Mouse (Mus musculus): ENCODE data around the gene Spint2. TPM values are rescaled to one million over a fixed set of nuclear protein-coding genes. Genes with fewer than 3 reads are reported as not detected.
"Not testable (repeated sequence)": the region's sequence is repeated elsewhere in the genome, so short reads cannot be mapped to it uniquely, and the experiment has no call there.

Spint2 gene
- polyA plus RNA-seq, 1 experiment from 2014 or later: 98.5 TPM

DNA sequence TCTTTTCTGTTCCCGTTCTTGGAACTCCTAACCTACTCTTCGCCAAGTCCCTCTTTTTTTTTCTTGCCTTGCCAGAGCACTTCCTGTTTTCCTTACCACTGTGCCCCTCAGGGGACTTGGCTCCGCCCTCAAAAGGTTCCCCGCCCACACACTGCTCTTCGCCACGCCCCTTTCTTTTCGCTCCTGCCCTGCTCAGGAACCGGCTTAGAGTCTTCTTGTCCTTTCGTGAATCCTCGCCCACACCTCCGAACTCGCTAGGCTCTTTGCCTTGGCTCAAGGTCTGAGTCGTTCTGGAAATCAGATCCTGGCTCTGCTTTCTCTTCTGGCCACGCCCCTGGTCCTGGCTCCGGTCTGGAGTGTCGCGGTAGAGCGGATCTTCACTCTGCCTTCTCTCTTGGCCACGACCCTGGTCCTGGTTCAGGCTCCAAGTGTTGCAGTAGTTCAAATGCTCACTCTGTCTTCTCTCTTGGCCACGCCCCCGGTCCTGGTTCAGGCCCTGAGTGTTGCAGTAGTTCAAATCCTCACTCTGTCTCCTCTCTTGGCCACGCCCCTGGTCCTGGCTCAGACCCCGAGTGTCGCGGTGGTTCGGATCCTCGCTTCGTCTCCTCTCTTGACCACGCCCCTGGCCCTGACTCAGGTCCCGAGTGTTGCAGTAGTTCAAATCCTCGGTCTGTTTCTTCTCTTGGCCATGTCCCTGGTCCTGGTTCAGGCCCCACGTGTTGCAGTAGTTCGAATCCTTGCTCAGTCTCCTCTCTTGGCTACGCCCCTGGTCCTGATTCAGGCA is 70.1 kb downstream of the Spint2 start:
- H3K9ac ChIP-seq (ENCODE audit: low read length): peak overlapping the region; percentile 14; the same call in 1 of the 2 replicates

DNA sequence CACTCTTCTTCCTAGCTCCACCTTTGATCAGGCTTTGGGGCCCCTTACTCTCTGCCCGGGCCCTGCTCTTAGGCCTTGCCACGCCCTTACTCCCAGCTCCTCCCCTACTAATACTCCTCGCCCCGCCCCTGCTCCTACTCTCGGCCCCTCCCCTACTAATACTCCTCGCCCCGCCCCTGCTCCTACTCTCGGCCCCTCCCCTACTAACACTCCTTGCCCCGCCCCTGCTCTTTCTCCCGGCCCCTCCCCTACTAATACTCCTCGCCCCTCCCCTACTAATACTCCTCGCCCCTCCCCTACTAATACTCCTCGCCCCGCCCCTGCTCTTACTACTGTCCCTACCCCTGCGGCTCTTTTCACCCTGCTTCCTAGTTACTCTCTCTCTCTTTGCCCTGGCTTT is 70.7 kb downstream of the Spint2 start:
- H3K4me1 ChIP-seq (ENCODE audit: control insufficient read depth in 2 of 2, insufficient read depth in 2 of 2, low read length in 2 of 2); H3K9me3 ChIP-seq (ENCODE audit: control insufficient read depth, low read length); H3K27me3 ChIP-seq (ENCODE audit: control insufficient read depth, insufficient read depth, low read length); H3K36me3 ChIP-seq (ENCODE audit: control insufficient read depth, insufficient read depth, low read length): not testable (repeated sequence)
- WGBS: 16% methylated on average over 14 of the region's 15 CpGs
- ATAC-seq (ENCODE audit: insufficient number of reproducible peaks, insufficient read depth, low FRiP score, low read depth): peak; percentile 29; the same call in 1 of the 2 replicates
- Histone ChIP-seq H3K9ac (ENCODE audit: low read length) (peak overlapping the region; percentile 14; the same call in 1 of the 2 replicates), H3K4me2 (ENCODE audit: low read length) (peak overlapping the region; percentile 58), H3K4me3 (ENCODE audit: control insufficient read depth in 1 of 2, insufficient read depth in 1 of 2, low read depth in 1 of 2, low read length in 2 of 2) (peak overlapping the region; percentile 44 to 59), H3K27ac (replicated peaks in 1 of 2; ENCODE audit: control insufficient read depth in 1 of 2, insufficient read depth in 1 of 2, low read depth in 2 of 2, low read length in 2 of 2) (peak overlapping the region; percentile 46 to 68; a peak in 1 of 4 replicates)

More for the DNA sequence above, 70.1 kb downstream of the Spint2 start:
- peak; percentile 78 for ATAC-seq (ENCODE audit: insufficient number of reproducible peaks, insufficient read depth, low FRiP score, low read depth)
- Histone ChIP-seq H3K27me3 (ENCODE audit: control insufficient read depth, insufficient read depth, low read length) (peaks cover 8% of the 10 kb centered on the region; the same call in 1 of the 2 replicates), H3K4me1 (ENCODE audit: control insufficient read depth in 2 of 2, insufficient read depth in 2 of 2, low read length in 2 of 2) (peaks cover 4 to 5% of the 10 kb centered on the region in 2 experiments; a peak in 1 of 4 replicates), H3K9me3 (ENCODE audit: control insufficient read depth, low read length) (peaks cover 12% of the 10 kb centered on the region; the same call in 1 of the 2 replicates), H3K27ac (replicated peaks in 1 of 2; ENCODE audit: control insufficient read depth in 1 of 2, insufficient read depth in 1 of 2, low read depth in 2 of 2, low read length in 2 of 2) (peak overlapping the region; percentile 46 to 68; a peak in 2 of 4 replicates), H3K4me3 (ENCODE audit: control insufficient read depth in 1 of 2, insufficient read depth in 1 of 2, low read depth in 1 of 2, low read length in 2 of 2) (peak overlapping the region; percentile 44 to 59), H3K36me3 (ENCODE audit: control insufficient read depth, insufficient read depth, low read length) (no peaks in the 10 kb centered on the region), H3K4me2 (ENCODE audit: low read length) (peak overlapping the region; percentile 58)
- 3% methylated on average over 34 of the region's 34 CpGs for WGBS

Other genes starting within 250 kb of the Spint2 start
- gene Ryr1, start 156.7 kb downstream of the Spint2 start, polyA plus RNA-seq (2014; fragmentation: Nextera tagmentation; extraction: Ambion mirVana): 0.05 and 0.08 TPM in 2 replicates
- gene Rasgrp4, start 147.1 kb downstream of the Spint2 start, polyA plus RNA-seq (2014; fragmentation: Nextera tagmentation; extraction: Ambion mirVana): 0.39 and 0.43 TPM in 2 replicates
- gene Fam98c, start 125.7 kb downstream of the Spint2 start, polyA plus RNA-seq (2014; fragmentation: Nextera tagmentation; extraction: Ambion mirVana): 13.9 and 14.4 TPM in 2 replicates
- 0.28 and 0.86 TPM in 2 replicates for gene Ggn, start 111.7 kb downstream of the Spint2 start, polyA plus RNA-seq (2014; fragmentation: Nextera tagmentation; extraction: Ambion mirVana)
- gene Spred3, start 111.5 kb downstream of the Spint2 start, polyA plus RNA-seq (2014; fragmentation: Nextera tagmentation; extraction: Ambion mirVana): 1.3 and 1.6 TPM in 2 replicates
- 227 and 241 TPM in 2 replicates for gene Psmd8, start 101.2 kb downstream of the Spint2 start, polyA plus RNA-seq (2014; fragmentation: Nextera tagmentation; extraction: Ambion mirVana)
- 0.44 and 0.66 TPM in 2 replicates for gene Catsperg1, start 67.9 kb downstream of the Spint2 start, polyA plus RNA-seq (2014; fragmentation: Nextera tagmentation; extraction: Ambion mirVana)
- gene Kcnk6, start 49.4 kb downstream of the Spint2 start, polyA plus RNA-seq (2014; fragmentation: Nextera tagmentation; extraction: Ambion mirVana): 0.85 and 1.2 TPM in 2 replicates
- gene Yif1b, start 43.6 kb downstream of the Spint2 start, polyA plus RNA-seq (2014; fragmentation: Nextera tagmentation; extraction: Ambion mirVana): 105 and 114 TPM in 2 replicates
- 5.9 and 7.7 TPM in 2 replicates for gene 2200002D01Rik, start 33.4 kb downstream of the Spint2 start, polyA plus RNA-seq (2014; fragmentation: Nextera tagmentation; extraction: Ambion mirVana)
- 11.8 TPM in 2 replicates for gene Ppp1r14a, start 7.4 kb upstream of the Spint2 start, polyA plus RNA-seq (2014; fragmentation: Nextera tagmentation; extraction: Ambion mirVana)
- gene Dpf1, start 22.0 kb upstream of the Spint2 start, polyA plus RNA-seq (2014; fragmentation: Nextera tagmentation; extraction: Ambion mirVana): 0.54 and 1.5 TPM in 2 replicates
- 3.0 and 3.4 TPM in 2 replicates for gene Sipa1l3, start 236.7 kb upstream of the Spint2 start, polyA plus RNA-seq (2014; fragmentation: Nextera tagmentation; extraction: Ambion mirVana)

Data from heart, embryonic 14.5 days (tissue).